Mouse (Mus musculus) heart, adult 2 months (tissue): ENCODE measurements around the gene Tm4sf5. TPM values are rescaled to one million over a fixed set of nuclear protein-coding genes. Genes with fewer than 3 reads are reported as not detected.

ENCODE experiments used
- DNase-seq, 2 experiments: peaks; one replicate each; pipeline ENCODE4 v3.0.0; 2021
- H3K27ac ChIP-seq: fragments of 200-600 bp; 2 replicates; pipeline ENCODE4 v1.8.1; 2022
- H3K27me3 ChIP-seq: fragments of 200-500 bp; 2 replicates; pipeline ENCODE4 v1.6.1; 2012; ENCODE audit warnings: mild to moderate bottlenecking, low read length, inconsistent platforms, mixed read lengths; ENCODE audit not compliant: control insufficient read depth, insufficient read depth
- H3K36me3 ChIP-seq: fragments of 200-500 bp; 2 replicates; pipeline ENCODE4 v1.6.1; 2012; ENCODE audit warnings: low read length, inconsistent platforms; ENCODE audit not compliant: control insufficient read depth, insufficient read depth
- H3K4me1 ChIP-seq: fragments of 200-500 bp; 2 replicates; pipeline ENCODE4 v1.6.1; 2011; ENCODE audit warnings: low read length; ENCODE audit not compliant: control insufficient read depth, insufficient read depth
- H3K4me3 ChIP-seq: fragments of 200-600 bp; 2 replicates; pipeline ENCODE4 v1.8.1; 2022
- H3K79me2 ChIP-seq: fragments of 200-500 bp; replicated peaks from 2 replicates; pipeline ENCODE4 v1.6.1; 2012; ENCODE audit warnings: mild to moderate bottlenecking, inconsistent platforms, low read length, moderate library complexity, mixed read lengths; ENCODE audit not compliant: control insufficient read depth, insufficient read depth
- H3K9ac ChIP-seq: fragments of 200-500 bp; 2 replicates; pipeline ENCODE4 v1.6.1; 2012; ENCODE audit warnings: low read depth, mild to moderate bottlenecking, control low read depth, inconsistent platforms, low read length, mixed read lengths
- CTCF ChIP-seq: fragments of 200-600 bp; IDR thresholded peaks from 2 replicates; pipeline ENCODE4 v1.8.1; 2022; ENCODE audit warnings: antibody characterized with exemption, mild to moderate bottlenecking, moderate library complexity
- EP300 ChIP-seq: fragments of 200-500 bp; IDR thresholded peaks from 2 replicates; pipeline ENCODE4 v1.6.1; 2011; ENCODE audit warnings: low read depth, low read length, control low read depth; ENCODE audit not compliant: insufficient read depth
- POLR2A ChIP-seq: fragments of 200-500 bp; IDR thresholded peaks from 2 replicates; pipeline ENCODE4 v1.6.1; 2011; ENCODE audit warnings: mild to moderate bottlenecking, low read depth, low read length, control low read depth; ENCODE audit not compliant: insufficient read depth
- WGBS: fragments of 180-500 bp; shearing (Covaris S2); methylation state at CpG from one replicate; pipeline ENCODE4 v1.1.7; 2018; 5-methylcytosine and 5-hydroxymethylcytosine counted together
- intact Hi-C: fragments of 180-260 bp; cut with DNase I; formaldehyde crosslinking; loops from one replicate; pipeline ENCODE4 v1.15.1; 2025
- polyA plus RNA-seq: library from polyadenylated mRNA; depleted of rRNA; stranded (reverse); fragments of >200 nt; gene quantifications from 2 replicates; pipeline ENCODE4 v1.2.3, GENCODE M21; 2012
- total RNA-seq, 2 experiments: library from RNA; stranded (reverse); gene quantifications; 2 replicates each; pipeline ENCODE4 v1.2.3; 2021

Gene Tm4sf5
- total and polyA plus RNA-seq, 3 experiments = 1.2 to 1.5 (median 1.3) TPM

DNA sequence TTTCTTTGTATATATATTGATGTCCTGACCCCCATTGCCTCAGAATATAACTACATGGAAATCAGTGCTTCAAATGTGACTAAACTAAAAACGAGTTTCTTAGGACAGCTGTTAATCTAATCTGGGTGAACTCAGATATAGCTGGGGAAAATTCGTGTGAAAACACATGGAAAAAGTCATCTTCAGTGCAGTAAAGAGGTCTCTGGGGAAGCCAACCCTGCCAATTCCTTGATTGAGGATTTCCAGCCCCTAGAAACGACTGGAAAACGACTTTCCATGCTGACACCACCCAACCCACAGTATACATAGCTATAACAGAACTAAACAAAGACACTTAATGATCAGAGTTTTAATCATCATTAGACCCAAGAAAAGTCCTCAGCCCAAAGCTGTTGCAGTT is 17.2 kb upstream of the Tm4sf5 start:
- Histone ChIP-seq H3K79me2 (no peaks in the 10 kb centered on the region), H3K4me1 (peaks cover 2% of the 10 kb centered on the region), H3K27me3 (no peaks in the 10 kb centered on the region), H3K36me3 (no peaks in the 10 kb centered on the region), H3K4me3 (no peak overlapping the region), H3K27ac (no peak overlapping the region), H3K9ac (no peak overlapping the region)
- TF ChIP-seq POLR2A (no peak), EP300 (no peak), CTCF (no peak)
- no peak for DNase-seq
- WGBS = 22% methylated on average over 4 of the region's 4 CpGs
- intact Hi-C loops = no loop called here

GRCm38 (mm10) chr11:70489138-70489537 is 15.9 kb upstream of the Tm4sf5 start:
- Histone ChIP-seq H3K27me3 (no peaks in the 10 kb centered on the region), H3K27ac (peak overlapping the region; percentile 1; the same call in 1 of the 2 replicates), H3K79me2 (no peaks in the 10 kb centered on the region), H3K36me3 (no peaks in the 10 kb centered on the region), H3K9ac (no peak overlapping the region), H3K4me1 (peaks cover 1% of the 10 kb centered on the region; the same call in 1 of the 2 replicates), H3K4me3 (no peak overlapping the region)
- peak in 1 of 2 experiments; percentile 23 for DNase-seq
- 70% methylated on average over 3 of the region's 3 CpGs for WGBS
- TF ChIP-seq EP300 = 0 out of 2 replicates have a peak, but pooled peaks have one; percentile 26
- no peak for TF ChIP-seq CTCF
- intact Hi-C loops = no loop called here

GRCm38 (mm10) chr11:70489684-70490083 is 15.4 kb upstream of the Tm4sf5 start:
- H3K4me3 ChIP-seq = no peak overlapping the region
- peaks cover 1% of the 10 kb centered on the region; the same call in 1 of the 2 replicates for H3K4me1 ChIP-seq
- 68% methylated on average over 6 of the region's 6 CpGs for WGBS
- H3K36me3 ChIP-seq = no peaks in the 10 kb centered on the region
- no peaks in the 10 kb centered on the region for H3K27me3 ChIP-seq
- H3K27ac ChIP-seq = 0 out of 2 replicates have a peak overlapping the region, but pooled peaks have one; percentile 1
- intact Hi-C loops = no loop called here
- H3K79me2 ChIP-seq = no peaks in the 10 kb centered on the region
- no peak overlapping the region for H3K9ac ChIP-seq
- TF ChIP-seq POLR2A (no peak), EP300 (no peak), CTCF (no peak)
- DNase-seq = peak in 1 of 2 experiments; percentile 34

- no peaks in the 10 kb centered on the region for H3K27me3 ChIP-seq
- intact Hi-C loops = loop anchor here (1.0 kb wide), 1 partner anchor 48 kb away; no protein-coding TSS in a partner anchor
- H3K79me2 ChIP-seq = no peaks in the 10 kb centered on the region
- peak; percentile 76 for TF ChIP-seq CTCF
- TF ChIP-seq POLR2A = no peak
- TF ChIP-seq EP300 = no peak
- no peak overlapping the region for H3K9ac ChIP-seq
- H3K4me3 ChIP-seq = no peak overlapping the region
- no peaks in the 10 kb centered on the region for H3K36me3 ChIP-seq
- 58% methylated on average over 14 of the region's 14 CpGs for WGBS
- H3K4me1 ChIP-seq = no peaks in the 10 kb centered on the region
- peak in 1 of 2 experiments; percentile 31 for DNase-seq
- H3K27ac ChIP-seq = no peak overlapping the region
These were observed 5.2 kb upstream of the Tm4sf5 start for GRCm38 (mm10) chr11:70499566-70500475.

DNA sequence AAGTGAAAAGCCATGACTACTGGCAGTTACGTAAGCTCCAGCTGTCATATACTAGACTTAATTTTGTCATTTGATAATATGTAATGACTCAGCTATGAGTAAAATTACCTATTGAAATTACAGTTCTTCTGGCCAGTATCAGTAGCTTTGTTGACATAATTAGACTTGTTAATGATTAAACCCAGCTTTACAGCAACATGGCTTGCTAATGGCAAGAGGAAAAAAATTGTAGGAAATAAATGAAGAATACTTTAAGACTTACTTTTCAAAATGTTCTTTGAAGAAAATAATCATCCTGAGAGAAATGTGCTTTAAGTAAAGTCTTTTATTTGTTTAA is 4.6 kb upstream of the Tm4sf5 start:
- Histone ChIP-seq H3K4me3 (no peak overlapping the region), H3K36me3 (no peaks in the 10 kb centered on the region), H3K4me1 (no peaks in the 10 kb centered on the region), H3K9ac (no peak overlapping the region), H3K27me3 (no peaks in the 10 kb centered on the region), H3K27ac (no peak overlapping the region), H3K79me2 (no peaks in the 10 kb centered on the region)
- intact Hi-C loops = loop anchor here (1.0 kb wide), 1 partner anchor 48 kb away; no protein-coding TSS in a partner anchor
- WGBS = 92% methylated on average over 1 of the region's 1 CpGs
- no peak for DNase-seq
- TF ChIP-seq EP300 (no peak), POLR2A (no peak), CTCF (no peak)

DNA sequence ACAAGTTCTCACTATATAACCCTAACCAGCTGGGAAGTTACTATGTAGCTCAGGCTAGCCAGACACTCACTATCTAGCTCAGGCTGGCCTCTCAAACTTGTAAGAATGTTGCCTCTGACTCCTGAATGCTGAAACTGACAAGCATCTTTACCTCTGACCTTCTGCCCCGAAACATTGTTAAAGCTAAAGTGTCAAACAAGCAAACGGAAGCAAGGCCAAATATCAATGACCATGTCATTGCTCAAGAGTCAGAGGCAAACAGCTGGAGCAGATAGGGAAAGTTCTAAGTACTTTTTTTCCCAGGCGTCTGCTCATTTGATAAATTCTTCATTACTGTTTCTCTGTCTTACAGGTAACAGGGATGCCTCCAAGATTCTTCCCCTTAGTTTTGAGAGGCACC is 3.0 kb upstream of the Tm4sf5 start:
- no peak overlapping the region for H3K27ac ChIP-seq
- no peak for DNase-seq
- no peaks in the 10 kb centered on the region for H3K4me1 ChIP-seq
- H3K9ac ChIP-seq = no peak overlapping the region
- no peaks in the 10 kb centered on the region for H3K27me3 ChIP-seq
- intact Hi-C loops = no loop called here
- no peak overlapping the region for H3K4me3 ChIP-seq
- WGBS = 58% methylated on average over 3 of the region's 3 CpGs
- no peaks in the 10 kb centered on the region for H3K79me2 ChIP-seq
- no peaks in the 10 kb centered on the region for H3K36me3 ChIP-seq
- TF ChIP-seq POLR2A (no peak), EP300 (no peak), CTCF (no peak)
